Mouse (Mus musculus) layer of hippocampus, adult 9-10 months (tissue): Measurements from ENCODE around the gene Itsn1.

Experiments
- DNase-seq: peaks from one replicate; pipeline ENCODE4 v3.0.0; 2022; ENCODE audit warnings: low spot score

Itsn1 gene

DNA sequence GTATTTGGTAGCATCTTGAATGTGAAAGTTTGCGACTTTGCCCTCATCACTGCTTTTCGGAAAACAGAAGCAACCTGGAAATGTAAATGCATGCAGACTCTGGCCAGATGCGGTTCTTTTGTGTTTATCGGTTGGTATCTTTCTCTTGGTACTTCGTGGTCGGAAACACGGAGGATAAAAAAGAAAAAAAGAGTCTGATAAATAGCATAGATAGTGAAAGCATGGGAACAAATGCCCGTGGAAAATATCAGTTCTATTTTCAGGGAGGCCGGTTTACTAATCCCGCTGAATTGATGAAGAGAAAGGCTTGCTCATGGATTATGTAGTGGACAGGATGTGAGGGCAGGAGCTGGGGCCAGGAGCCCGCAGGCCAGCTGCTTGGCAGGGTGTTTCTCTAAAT, 1.4 kb downstream of the Itsn1 start:
- DNase-seq, result no peak

DNA sequence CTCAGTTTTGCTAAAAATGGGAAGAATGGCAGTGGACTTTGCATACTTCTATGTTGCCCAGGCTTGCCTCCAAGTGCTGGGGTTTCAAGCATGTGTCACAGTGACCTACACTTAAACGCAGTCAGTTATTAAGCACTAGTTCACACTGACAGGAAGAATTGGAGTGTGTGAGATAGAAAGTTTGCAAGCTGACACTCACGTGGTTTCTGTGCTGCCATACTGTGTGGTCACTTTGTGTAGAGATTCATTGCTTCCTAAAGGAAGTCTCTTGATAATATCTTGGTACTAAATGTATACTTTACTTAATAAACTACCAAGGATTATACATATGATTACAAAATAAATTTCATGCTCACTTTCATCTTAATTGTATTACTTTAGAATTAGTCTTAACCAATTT, 3.7 kb downstream of the Itsn1 start:
- DNase-seq, result no peak

DNA sequence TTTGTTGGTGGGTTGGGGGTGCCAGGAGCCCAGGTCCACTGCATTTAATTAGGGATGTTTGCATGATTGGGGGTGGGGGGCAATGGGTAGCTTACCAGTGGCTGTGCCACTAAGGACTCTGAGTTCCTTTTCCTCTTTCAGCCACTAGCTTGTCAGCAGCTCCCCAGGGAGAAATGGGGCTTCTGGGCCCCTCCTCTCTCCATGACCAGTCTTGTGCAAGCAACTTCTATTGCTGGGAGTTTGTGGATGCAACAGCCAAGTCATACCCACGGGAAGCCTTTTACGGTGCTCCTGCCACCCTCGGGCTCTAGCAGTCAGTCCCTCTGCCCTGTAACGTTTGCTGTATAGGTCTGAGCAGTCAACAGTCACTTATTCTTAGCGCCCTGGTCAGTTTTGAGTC, 5.7 kb downstream of the Itsn1 start:
- DNase-seq, result no peak

DNA sequence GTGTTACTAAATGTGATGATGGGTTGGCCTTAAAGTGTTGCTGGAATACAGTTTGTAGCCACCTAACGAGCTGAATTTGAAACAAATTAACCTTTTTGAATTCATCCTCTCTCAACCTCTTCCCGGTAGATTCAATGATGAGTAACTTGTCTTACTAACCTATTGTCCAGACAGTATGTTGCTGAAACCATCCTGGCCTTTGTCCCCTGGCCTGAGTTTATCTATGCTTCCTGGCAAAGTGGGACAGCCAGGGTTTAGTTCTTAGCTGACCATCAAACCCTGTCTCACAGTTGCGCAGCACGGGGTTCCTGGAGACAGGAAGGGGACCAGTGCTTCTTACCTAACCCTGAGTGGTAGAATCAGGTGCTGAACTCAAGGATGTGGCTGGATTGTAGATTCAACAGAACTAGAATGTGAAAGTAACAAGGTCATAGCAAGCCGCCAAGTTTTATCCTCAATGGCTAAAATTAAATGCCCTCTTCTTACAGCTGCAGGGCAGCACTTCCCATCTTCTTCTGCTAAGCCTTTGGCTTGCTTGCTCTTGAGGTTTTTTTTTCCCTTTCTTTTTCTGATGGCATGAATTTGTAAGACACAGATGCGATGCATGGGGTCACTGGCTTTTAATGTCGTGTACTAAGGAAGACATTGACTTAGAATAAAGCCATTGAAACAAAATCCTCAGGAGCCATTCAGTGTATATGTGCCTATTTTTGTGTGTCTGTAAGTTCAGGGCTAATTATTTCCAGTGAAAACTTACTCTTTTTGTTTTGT, 7.2 kb downstream of the Itsn1 start:
- DNase-seq, result no peak

DNA sequence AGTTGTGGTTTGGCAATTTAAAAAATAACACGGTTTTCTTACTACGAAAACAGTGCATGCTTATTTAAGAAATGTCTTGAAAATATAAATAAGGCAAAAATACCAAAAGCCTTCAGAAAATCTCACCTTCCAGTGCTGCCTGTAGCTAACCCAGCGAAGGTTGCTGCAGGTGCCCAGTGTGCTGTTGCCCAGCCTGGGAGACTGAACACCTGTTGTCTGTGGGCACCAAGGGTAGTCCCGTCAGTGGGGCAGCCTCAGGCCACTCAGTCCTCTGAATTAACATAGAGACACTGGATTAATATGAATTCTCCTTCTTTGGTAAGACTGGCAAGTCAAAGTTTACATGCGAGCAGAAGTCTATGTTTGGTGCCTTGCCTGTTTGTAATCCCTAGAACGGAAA, 9.4 kb downstream of the Itsn1 start:
- DNase-seq, result no peak

DNA sequence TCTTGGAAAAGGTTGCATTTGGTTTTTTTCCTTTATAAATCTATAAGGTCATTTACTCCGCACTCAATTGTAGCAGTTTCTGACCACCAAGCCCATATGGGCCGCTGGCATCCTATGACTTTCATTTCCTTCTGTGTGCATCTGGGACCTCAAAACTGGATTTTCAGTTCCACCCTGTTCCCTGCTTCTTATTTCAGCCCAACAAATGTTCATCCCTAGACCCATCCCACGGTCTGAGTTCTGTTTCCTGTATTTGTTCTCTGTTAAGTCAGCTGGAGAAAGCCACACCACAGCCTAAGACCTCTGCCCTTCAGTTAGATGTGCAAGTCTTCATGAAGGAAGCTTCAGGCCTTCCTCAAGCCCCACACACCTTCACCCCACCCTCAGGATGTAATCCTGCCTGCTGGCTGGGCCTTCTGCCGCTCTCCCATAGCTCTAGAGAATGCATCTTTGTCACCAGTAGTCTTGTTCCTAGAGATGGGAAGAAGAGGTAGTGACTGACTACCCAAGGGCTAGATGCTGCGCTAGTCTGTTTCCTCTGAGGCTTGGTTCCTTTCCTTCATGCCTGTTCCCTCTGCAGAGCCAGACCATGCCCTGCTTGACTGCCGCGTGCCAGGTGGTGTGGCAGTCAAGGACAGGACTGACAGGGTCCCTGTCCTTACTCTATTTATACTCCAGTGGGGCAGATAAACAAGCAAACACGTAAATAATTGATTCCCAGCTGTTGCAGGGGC, 11.3 kb downstream of the Itsn1 start:
- no peak for DNase-seq

DNA sequence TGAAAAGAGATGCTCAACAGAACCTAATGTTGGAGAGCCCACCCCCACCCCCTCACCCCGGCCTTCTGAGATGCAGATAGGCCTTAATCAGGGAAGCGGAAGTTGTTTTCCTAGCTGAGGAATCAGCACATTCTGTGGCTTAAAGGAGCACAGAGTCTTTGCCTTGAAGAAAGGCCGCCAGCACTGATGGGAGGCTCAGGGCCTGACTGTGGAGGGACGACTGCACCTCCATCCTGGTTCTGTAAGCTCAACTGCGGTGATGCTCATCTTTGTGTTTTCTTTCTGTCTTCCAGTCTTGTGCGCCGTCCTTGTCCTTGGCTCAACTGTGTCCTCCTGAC, 11.8 kb downstream of the Itsn1 start:
- DNase-seq, result no peak

DNA sequence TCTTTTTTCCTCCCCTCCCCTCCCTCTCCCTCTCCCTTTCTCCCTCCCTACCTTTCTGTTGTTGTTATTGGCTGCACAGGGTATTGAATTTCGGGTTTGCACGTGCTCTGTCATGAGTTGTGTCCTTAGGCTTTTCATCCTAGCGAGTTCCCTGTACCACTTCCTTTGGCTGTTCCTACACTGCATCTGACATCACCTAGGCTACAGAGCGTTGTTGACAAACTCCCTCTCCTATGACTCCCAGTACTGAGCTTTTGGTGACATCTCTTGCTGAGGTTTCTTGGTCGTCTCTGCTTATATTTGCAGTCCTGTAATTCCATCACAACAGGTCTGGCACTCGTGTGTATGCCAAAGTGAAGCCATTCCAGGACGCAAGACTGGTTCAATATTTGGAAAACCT, 14.0 kb downstream of the Itsn1 start:
- DNase-seq, result no peak

DNA sequence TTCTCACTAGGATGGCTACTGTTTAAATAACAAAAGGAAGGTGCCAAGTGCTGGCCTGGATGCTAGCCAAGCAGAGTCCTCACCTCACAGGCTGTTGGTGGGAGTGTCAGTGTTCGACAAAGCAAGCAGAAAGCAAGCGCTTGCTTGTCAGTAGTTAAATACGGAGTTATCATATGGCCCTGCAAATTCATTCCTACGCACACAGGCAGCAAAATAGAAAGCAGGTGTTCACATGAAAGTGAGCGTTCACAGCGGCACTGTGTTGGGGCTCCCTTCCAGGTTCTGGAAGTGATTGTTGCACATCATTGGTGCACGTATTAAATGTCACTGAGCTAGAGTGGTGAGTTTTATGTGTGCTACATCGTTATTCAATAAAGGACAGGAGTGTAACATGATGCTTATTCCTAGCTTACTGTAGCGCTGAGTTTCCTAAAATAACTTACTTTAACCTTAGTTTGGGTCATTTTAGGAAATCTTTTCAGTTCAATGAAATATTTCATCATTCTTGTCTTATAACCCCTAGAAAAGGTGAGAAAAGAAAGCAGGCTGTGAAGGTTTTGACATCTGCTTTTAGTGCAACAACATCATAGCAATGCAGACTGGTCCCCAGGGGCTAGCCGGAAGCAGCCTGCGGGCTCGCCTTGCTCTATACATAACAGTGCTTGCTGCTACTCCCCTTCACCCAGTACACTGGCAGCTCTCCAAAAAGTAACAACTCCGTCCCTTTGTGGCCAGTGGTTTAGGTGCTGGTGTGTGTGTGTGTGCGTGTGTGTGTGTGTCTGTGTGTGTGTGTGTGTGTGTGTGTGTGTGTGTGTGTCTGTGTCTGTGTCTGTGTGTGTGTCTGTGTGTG, 17.2 kb downstream of the Itsn1 start:
- DNase-seq, result peak; percentile 40

DNA sequence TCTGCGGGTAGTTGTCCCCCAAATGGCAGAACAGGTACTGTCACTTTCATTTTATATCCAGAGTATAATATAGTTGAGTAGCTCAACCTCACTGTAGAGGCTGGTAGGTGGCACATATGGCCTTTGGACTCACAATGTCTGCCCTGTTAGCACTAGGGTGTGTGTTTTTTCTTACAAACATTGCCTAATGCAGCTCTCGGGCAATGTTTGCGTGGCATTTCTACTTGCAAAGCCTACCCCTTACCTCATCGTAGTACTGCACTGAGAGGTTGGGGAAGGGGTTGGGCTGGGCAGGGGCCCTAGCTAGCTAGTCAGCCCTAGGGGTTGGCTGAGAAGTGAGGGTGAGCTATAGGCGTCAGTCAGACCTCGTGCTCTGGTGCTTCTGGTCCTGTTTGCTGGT, 18.5 kb downstream of the Itsn1 start:
- DNase-seq, result no peak

DNA sequence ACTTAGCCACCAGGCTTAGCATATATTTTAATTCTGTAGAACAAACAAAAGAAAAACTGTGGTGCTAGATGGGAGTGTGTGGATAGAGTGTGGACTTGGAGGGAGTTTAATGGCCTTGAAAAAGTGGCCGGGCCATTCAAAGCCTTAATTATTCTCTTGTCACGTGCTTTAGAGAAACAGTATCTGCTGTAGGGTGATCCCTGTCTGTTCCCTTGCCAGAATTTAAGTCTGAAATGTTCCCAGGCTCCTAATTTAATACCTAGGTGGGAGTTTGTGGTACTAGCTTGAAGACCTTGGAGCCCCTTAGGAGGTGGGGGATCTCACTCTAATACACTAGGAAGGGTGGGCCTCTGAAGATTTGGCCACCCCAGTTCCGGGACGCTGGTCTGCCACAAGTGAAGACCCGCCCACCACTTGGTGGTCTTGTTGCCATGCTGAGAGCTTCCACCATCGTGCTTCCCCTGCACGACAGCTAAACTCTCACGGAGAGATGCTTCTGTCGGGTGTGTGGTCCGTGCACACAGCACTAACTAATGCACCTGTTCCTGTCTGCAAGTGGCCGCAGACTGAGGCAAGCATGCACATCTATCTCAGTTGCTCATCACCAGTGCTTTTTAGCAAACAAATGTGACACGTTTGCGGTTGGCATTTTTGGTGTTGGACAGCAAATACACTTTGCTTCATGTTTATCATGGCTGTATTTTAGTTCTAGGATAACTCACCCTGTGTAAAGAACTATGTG, 22.7 kb downstream of the Itsn1 start:
- DNase-seq, result no peak

DNA sequence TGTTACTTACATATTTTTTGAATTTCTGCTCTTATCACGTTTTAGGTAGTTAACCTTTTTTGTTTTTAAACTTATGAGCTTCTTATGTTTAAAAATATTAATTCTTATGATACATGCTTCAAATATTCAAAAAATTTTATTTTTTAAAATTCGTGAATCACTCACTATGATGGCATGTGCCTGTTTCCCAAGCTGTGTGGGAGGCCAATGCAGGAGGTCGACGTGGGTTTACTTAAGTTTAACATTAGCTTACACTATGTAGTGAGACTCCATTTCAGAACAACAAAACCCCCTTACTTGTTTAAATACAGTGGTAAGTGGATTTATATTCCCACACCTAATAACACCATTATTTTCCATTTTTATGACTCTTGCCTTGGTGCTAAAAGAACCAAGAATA, 24.5 kb downstream of the Itsn1 start:
- DNase-seq, result no peak

DNA sequence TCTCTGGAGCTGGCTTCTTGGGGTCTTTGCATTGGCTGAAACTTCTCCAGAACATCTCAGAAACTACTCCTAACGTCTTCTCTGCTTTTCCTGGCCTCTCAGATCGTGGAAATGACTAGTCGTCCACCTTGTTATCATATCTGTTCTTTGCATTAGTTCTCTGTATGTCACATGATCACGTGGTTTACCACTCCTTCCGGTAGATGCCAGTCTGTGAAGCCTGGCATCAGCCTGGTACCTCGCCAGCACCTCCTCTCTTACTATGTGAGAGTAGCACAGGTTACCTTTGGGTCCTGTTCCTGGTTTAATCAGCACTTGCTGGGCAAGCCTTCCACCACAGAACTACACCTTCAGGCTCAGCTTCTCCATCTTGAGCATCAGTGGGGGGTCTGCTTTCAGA, 25.9 kb downstream of the Itsn1 start:
- no peak for DNase-seq

DNA sequence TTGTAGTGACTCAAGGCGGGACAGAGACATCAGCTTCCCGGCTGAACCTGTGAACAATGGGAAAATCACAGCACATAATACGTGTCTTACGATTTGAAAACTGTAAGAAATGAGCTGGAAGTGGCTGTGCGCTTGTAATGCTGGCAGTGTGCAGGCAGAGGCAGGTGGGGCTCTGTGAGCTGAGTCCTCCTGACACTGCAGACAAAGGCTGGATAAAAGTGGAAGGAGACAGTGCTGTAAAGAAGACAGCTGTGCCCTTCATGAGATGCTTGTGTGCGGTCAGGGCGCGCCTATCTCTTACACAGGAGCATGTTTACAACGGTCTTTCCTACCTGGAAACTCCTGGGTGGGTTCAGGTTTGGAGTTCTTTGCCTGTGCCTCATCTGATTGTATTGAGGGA, 32.1 kb downstream of the Itsn1 start:
- DNase-seq, result no peak

DNA sequence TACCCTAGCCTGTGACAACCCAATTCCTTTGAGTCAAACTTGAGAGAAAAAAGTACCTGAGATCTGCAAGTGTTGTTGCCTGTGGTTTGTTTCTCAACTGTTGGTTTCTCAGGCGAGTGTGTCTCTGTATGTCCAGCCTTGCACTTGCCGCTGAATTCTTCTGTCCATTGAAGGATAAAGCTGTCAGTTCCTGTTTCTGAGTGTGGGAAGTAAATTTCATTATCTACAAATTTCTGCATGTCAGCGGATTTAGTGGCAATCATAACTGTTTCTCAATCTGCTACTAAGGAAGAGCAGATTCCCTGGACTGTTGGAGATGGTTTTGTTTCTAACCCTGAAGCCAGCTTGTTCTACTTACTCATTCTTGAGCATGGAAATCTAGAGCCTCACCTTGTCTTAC, 32.7 kb downstream of the Itsn1 start:
- DNase-seq, result no peak

DNA sequence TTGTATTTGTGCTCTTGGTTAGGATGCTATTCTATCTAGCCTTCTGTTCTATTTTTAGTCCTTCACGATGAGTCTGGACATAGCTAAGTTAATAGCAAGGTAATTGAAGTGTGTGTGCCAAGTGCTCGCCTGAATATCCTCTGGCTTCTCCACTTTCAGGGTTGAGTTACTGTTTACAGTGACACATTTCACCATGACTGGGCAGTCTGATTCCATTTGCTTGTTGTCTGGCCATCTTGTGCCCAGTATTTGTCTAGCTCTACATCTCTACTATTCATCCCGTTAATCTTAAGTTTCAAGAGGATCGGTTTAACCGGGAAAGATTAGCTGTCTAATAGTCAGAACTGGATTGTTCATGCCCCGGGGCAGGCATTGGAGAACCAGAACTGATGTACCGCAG, 33.4 kb downstream of the Itsn1 start:
- DNase-seq, result no peak

DNA sequence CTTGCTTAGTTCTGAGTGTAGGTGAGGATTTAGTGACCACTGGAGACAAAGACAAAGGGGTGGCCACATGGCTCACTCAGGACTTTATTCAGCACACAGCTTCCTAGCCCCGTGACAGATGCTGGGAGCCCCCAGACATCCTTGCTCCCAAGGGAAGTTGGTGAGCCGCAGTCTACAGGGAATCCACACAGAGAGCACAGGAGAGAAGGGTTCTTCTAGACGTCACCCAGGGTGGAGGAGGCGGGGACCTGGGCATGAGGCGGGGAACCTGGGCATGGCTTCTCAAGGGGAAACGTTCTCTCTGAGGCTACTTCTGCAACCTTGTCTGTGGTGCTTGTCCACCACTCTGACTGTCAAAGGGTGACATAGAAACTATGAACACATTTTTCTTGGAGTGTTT, 34.9 kb downstream of the Itsn1 start:
- DNase-seq, result no peak

DNA sequence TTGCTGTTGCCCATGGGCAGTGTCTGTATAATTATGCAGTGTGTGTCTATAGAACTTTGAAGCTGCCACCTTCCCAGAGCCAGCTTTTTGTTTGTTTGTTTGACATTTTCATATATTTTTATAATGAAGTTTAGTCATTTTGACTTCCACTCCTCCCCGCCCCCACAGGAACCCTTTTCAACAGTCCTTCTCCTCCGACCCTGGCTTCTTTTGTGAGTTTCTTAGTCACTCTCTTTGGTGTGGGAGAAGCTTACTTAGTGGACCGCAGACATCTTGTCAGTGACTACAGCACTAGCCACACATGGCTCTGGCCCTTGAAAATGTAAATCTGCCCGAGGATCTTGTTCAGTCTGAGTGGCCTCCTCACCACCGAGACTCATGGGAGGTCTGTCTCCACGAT, 35.3 kb downstream of the Itsn1 start:
- DNase-seq, result no peak

DNA sequence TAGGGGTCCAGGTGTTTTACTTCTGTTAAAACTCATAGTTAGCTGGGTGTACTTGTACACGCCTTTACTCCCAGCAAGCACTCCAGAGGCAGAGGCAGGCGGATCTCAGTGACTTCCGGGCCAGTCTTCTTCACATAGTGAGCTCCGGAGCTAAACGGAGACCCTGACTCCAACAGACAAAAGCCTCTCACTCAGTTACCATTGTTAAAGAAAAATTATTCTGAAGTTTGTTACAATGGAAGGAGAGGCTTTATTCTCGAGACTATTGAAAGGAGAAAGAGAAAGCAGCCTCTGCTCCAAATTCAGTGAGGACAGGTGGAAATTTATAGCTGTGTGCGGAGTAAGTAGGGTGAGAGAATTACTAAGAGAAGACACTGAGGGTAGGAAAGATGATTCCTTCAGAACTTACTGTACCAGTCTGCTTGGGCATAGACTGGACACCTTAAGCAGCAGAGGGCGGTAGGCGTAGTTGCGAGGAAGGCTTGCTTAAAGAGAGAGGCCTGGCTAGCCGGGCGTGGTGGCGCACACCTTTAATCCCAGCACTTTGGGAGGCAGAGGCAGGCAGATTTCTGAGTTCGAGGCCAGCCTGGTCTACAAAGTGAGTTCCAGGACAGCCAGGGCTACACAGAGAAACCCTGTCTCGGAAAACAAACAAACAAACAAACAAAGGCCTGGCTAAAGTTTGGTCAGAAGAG, 36.2 kb downstream of the Itsn1 start:
- no peak for DNase-seq

DNA sequence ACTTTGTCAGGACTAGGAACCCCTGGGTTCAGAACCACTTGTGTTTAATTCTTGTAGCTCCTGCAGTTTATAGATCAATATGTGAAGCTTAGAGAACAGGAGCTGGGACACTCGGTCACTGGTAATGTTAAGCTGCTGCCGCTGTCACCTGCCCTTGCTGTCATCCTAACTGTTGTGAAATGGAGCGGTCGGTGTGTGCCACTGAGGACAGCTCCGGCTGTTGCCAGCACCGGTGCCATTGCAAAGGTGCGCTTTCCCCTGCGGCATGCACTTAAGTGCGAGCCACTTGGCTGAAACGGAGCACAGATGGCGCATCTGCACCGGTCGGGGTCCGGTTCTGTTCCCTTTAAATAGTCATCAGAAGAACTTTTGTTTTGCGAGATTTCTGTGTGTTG, 36.7 kb downstream of the Itsn1 start:
- DNase-seq, result no peak

DNA sequence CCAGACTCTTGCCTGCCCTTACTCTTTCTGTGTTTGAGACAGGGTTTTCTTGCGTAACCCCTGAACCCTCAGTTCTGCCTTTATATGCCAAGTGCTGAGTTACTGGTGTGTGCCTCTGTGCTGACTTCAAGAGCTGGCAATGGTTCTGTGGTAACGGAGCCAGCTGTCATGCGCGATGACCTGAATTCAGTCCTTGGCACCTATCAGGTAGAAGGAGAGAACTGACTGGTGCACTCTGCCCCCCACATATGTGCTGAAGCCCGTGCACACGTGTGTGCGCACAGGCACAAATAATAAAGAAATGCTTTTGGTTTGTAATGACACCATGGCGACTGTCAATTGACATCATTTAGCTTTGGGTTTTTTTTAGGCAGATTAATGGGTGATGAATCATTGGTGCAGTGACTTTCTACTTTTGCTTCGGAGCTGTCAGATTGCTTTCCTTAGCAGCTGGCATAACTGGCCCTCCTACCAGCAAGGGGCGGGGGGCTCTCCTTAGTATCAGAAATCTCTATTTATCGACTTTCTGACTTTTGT, 38.2 kb downstream of the Itsn1 start:
- DNase-seq, result no peak

DNA sequence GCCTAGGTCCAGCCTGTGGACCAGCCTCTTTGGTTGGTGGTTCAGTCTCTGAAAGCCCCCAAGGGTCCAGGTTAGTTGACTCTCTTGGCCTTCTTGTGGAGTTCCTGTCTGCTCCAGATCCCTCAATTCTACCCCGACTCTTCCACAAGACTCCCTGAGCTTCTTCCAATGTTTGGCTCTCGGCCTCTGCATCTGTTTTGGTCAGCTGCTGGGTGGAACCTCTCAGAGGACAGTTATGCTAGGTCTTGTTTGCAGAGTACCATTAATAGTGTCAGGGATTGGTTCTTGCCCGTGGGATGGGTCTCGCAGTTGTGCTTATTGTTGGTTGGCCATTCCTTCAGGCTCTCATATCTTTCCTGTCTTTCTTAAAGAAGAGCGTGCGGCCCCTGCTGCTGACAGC, 39.5 kb downstream of the Itsn1 start:
- no peak for DNase-seq
